Mouse (Mus musculus) MEL-GATA-1-ER (cell line): Measurements from ENCODE around the gene Fam107a.
A peak's percentile ranks its signal among the peaks of the same experiment; 100 is the strongest.

Experiments used
- DNase-seq: peaks from one replicate; pipeline ENCODE4 v3.0.0-alpha.2; 2012; ENCODE audit warnings: low read depth; ENCODE audit errors: extremely low read depth

The Fam107a gene

DNA sequence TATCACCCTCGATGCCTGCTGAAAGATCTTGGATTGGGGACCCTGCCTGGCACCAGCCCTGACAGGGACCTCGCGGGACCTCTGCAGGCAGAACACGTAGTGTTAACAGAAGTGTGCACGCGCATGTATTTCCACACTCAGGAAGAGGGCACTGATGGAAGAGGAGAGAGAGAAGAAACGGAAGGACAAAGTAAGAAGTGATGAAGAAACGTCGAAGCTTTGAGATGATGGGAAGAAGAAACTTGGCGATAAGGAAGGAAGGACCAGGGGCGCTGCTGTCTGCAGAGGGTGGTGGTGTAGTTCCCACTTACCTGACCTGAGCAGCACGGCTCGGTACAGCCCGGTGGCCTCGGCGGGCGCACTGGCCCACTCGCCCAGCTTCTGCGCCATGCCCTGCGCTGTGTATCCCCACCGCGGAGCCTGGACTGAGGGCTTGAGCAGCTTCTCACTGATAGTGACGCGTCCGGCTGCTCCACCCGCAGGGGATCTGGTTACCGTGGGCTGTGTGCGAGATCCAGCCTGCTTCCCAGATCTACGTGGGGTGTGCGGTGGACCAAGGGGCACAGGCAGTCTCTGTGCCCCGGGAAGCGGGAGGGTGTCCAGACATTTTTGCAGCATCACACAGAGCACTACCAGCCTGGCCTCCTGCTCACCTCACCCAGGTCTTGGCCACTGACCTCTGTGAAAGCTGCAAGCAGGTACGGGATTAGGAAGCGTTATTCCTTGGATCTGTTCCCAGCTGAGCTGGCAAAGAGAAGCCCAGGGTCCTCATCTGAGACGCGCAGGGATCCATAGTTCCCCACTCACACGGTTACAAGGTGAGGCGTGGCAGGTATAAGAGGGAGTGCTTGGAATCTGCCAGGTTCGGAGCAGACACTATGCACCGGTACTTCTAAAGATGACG is at the start of gene Fam107a:
TSS of gene Fam107a (minus strand) at position 830 of the 904 bp plus-strand sequence.
- DNase-seq = no peak

GRCm38 (mm10) chr14:8367121-8367520 is 49.3 kb upstream of the Fam107a start:
- DNase-seq = no peak

DNA sequence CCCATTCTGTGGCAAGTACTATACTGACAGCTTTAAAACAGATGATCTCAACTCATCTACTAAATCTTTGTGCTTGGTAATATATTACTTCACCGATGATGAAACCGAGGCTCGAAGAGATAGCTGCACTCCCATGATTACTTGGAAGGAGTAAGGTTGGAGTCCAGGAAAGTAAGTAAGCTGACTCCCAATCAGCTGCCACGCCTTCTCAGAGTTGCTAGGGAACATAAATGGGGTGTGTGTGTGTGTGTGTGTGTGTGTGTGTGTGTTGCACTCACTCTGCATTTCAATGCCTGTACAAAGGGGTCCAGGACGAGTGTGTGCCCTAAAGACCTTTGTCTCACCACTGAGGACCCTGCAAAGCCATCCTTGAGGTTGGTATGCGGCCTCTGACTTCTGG is 48.0 kb upstream of the Fam107a start:
- no peak for DNase-seq

- no peak for DNase-seq
Measured at GRCm38 (mm10) chr14:8356836-8357235, 39.0 kb upstream of the Fam107a start.

- peak; percentile 11 for DNase-seq
Measured at GRCm38 (mm10) chr14:8355999-8356501, 38.2 kb upstream of the Fam107a start.

GRCm38 (mm10) chr14:8348927-8349326 is 31.1 kb upstream of the Fam107a start:
- DNase-seq = no peak

DNA sequence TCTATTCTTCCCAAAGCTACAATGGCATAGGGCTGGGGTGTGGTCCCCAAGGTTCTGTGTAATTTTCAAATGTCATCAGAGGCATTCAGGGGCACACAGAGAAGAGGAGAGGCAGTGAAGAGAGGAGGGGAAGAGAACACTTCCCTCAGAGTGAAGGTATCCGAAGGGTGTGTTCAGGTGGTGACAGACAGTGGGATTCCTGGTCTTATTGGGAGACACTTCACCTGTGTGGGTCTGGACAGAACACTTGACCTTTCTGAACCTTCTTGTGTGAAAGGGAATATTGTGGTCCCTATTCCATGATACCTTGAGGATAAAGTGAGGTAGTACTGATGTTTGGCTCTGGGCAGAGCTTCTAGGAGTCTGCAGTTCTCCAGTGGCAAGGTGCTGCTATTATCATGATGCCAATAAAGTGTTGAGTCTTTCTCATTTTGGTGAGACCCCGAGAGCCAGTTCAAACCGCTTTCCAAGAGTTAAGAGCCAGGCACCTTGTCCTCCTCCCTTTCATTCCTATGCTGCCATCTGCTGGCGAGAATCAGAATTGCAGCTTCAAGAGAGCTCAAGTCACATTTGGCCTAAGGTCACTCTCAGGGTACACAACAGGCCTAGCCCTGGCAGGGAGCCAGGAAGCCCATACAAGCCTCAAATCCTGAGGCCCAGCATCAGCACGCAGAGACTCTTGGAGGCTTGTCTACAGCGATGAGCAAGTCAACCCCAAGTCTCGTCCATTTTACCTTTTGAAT is 28.6 kb upstream of the Fam107a start:
- peak; percentile 38 for DNase-seq

DNA sequence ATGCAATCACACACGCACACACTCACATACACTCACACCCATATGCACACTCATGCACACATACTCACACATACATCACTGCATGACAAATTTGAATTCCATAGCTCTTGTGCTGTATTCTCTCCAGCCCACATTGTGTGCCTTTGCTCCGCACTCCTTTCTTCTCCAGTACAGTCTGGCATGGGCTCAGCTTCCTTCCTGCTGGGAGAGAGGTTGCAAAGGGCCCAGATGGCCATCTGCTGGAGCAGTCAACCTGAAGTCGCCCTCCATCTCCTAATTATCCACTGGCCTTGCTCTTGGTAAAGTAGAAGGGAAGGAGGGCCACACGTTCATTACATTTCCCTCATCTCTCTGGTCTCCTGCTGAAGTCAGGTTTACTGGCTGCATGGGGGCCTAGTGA is 27.7 kb upstream of the Fam107a start:
- DNase-seq = no peak

DNA sequence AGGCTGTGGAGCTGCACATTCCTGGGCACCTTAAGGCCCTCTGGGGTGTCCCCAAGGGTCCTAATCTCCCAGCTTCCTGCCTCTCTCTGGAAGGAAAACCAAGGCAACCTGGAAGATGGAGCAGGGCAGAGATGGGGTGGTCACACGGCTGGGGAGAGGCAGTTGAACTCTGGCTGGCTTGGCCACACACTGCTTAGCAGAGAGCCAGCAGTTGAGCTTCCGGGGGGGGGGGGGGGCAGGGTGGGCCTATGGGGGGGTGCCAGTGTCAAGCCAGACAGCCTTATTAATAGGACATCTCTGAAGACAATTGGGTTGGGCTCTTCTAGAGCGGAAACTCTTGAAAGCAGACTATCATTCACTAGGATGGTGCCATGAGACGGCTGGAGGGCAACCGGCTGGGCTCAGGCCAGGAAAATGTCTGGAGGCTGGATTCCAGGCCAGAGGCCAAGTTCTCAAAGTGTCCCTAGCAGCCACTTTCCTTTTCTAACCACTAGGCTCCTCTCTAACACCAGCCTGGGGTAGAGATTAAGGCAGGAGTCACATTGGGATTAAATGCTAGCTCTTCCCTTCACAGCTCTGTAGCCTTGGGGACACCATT is 24.8 kb upstream of the Fam107a start:
- DNase-seq = no peak

GRCm38 (mm10) chr14:8340226-8340625 is 22.4 kb upstream of the Fam107a start:
- no peak for DNase-seq

DNA sequence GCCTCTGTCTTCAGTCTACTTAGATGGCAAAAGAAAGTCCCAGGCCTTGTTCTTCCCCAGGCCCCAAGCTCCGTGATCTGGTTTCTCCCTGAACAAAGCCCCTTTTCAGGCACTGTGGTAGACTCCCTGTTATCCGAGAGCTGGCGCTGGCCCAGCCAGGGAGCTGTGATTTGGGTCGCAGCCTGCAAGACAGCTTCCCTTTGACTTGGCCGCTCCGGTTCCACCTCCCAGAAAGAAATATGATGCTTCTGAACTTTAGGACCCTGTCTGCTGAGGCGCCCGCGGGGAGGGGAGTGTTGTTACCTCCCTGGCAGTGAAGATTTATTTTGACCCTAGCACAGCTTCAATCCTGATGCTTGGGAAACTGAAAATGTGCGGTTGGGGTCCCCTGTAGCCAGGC is 18.1 kb upstream of the Fam107a start:
- DNase-seq = no peak

DNA sequence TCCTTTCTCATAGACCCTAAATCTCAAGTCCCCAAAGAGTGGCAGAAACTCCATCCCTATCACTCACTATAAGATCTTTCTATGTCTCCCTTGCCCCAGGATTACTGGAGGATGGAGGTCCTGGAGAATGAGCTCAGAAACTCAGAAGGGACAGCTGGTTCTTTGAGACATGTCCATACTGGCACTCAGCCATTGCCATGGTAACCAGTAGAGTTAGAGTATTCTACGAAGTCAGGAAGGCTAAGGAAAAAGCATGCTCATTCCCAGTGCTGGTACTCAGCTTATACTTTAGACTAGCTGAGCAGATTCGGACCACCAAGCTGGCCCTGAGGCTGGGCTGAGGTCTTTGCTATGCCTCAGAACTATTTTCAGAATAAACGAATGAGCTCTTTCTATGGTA is 16.7 kb upstream of the Fam107a start:
- DNase-seq = no peak

DNA sequence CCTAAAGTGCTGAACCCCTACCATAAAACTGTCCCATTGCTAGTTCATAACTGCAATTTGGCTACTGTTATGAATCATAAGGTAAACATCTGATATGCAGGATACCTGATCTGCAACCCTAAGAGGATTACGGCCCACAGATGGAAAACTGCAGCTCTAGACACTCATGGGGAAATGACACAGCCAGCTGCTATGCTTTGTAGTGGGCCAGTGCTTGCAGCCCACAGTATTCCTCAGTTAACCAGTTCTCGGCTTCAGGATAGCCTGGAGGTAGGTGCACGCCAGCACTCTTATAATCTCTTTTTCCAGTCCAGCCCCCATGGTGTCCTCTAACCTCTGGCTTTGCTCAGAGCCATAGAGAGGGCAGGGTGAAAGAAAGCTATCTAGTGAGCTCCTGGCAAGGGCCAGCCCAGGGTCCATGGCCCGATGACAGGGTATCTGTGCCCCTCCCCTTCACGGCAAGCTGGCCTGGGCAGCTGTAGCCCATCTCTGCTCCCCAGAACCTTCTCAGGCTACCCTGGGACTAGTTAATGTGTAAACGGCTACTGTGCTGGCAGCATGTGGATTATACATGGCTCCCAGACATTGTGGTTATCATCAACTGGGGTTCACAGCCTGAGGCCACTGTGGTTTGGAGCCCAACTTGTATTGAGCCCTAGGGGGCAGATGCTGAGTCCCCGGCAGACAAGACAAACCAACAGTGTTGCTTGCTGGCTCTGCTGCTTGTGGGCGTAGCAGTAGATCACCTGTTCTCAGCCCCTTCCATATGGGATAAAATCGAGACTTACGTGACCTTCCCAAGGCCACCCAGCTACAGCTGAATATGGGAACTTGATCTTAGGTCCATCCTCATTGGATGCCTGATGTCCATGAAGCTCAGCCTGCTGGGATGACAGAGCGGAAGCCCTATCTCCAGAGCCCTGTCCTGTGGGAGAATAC is 14.8 kb upstream of the Fam107a start:
- no peak for DNase-seq

GRCm38 (mm10) chr14:8331307-8331905 is 13.6 kb upstream of the Fam107a start:
- DNase-seq = no peak

DNA sequence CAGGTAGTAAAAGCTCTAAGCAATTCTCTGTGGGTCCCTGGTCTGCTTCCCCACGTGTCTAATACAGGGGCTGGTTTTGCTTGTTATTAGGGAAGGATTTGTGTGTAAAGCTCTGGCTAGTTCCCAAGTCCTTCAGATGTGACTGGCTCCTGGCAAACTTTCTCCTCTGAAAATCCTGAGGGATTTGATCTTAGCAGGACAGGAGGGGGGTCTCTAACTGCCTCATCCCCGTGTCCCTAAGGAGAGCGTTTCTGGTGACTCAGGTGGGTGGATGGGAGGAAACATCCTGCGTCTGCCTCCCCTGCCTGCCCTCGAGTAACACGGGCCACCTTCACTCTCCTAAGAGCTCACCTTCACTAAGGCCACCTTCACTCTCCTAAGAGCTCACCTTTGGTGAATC is 12.6 kb upstream of the Fam107a start:
- DNase-seq = no peak

DNA sequence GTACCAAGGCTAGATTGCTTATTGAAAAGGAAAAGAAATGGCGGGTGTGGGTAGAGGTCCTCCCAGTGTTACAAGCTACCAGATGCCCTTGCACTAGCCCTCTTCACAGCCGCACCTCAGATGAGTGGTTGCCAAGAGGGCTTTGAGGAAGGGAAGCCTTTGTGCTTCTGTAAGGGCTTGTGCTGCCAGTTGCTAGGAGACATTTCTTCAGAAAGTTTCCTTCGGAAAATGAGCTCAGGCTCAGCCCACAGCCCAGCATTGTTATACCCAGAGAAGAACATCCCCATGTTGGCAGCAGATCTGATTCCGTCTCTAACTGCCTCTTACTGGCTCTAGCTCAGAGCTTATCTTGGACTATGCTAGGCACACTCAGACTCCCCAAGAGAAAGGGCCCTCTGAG is 11.7 kb upstream of the Fam107a start:
- no peak for DNase-seq

GRCm38 (mm10) chr14:8327371-8327770 is 9.5 kb upstream of the Fam107a start:
- DNase-seq = no peak

DNA sequence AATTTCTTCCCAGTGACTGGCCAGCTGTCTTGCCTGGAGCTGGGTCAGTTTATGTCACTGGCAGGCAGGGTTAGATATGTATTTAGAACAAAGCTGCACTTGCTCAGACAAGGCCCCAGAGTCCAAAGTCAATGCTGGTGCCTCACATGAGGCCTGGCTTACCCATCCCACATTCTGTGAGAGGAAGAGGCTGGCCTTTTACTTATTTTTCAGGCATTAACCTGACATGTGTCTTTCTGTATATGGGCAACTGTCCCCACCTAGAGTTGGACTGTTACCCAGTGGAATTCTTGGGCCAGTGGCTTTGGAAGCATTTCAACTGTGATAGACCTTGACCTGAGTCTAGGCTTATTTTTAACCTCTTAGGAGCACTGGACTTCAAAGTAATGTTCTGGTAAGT is 9.1 kb upstream of the Fam107a start:
- no peak for DNase-seq

- DNase-seq = no peak
Measured at GRCm38 (mm10) chr14:8325746-8326145, 7.9 kb upstream of the Fam107a start.

DNA sequence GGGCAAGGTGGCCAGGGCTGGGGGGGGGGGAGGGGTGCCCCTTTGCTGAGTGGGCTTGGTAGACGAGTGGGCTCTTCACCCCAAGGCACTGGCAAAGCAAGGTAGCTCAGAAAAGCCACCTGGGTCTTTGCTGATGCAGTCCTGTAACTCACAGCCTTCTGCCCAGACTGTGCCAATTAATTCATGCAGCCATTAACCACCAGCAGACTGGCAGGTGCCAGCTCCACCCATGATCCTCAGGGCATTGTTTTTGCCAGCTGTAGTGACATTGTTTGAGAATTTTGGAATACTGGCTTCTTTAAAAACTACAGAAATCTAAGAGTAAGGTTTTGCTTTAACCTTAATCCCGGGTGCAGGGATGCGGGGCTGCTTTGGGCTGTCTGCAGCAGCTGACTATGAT is 2.7 kb upstream of the Fam107a start:
- DNase-seq = no peak
